Mouse (Mus musculus) spleen, adult 2 months (tissue): Measurements from ENCODE around the gene Slc29a2. TPM values are rescaled to one million over a fixed set of nuclear protein-coding genes. Genes with fewer than 3 reads are reported as not detected.

Experiments used
- DNase-seq, 2 experiments: peaks; one replicate each; pipeline versions ENCODE4 v3.0.0 to v3.0.0-alpha.2; 2012 to 2021; ENCODE audit warnings: low spot score in 2 of 2, low read depth in 1 of 2
- H3K27ac ChIP-seq: fragments of 200-500 bp; 2 replicates; pipeline ENCODE4 v1.5.1; 2012; ENCODE audit warnings: low read length, inconsistent platforms; ENCODE audit not compliant: insufficient read depth
- H3K27me3 ChIP-seq: fragments of 200-500 bp; 2 replicates; pipeline ENCODE4 v1.6.1; 2012; ENCODE audit warnings: mild to moderate bottlenecking, moderate library complexity, low read length, inconsistent platforms; ENCODE audit not compliant: control insufficient read depth, insufficient read depth
- H3K36me3 ChIP-seq: fragments of 200-500 bp; 2 replicates; pipeline ENCODE4 v1.6.1; 2012; ENCODE audit warnings: mild to moderate bottlenecking, low read length, inconsistent platforms; ENCODE audit not compliant: control insufficient read depth, insufficient read depth
- H3K4me1 ChIP-seq: fragments of 200-500 bp; 2 replicates; pipeline ENCODE4 v1.6.1; 2011; ENCODE audit warnings: inconsistent platforms; ENCODE audit not compliant: control insufficient read depth, insufficient read depth, insufficient read length
- H3K4me3 ChIP-seq: fragments of 200-500 bp; 2 replicates; pipeline ENCODE4 v1.5.1; 2011; ENCODE audit warnings: mild to moderate bottlenecking, inconsistent platforms; ENCODE audit not compliant: insufficient read depth, insufficient read length; ENCODE audit errors: extremely low read depth
- CTCF ChIP-seq: fragments of 200-500 bp; IDR thresholded peaks from 2 replicates; pipeline ENCODE4 v1.5.1; 2011; ENCODE audit warnings: mild to moderate bottlenecking, inconsistent platforms; ENCODE audit not compliant: insufficient read depth, insufficient read length, insufficient replicate concordance; ENCODE audit errors: extremely low read depth
- POLR2A ChIP-seq: fragments of 200-500 bp; IDR thresholded peaks from 2 replicates; pipeline ENCODE4 v1.6.1; 2011; ENCODE audit warnings: low read depth, low read length, inconsistent platforms
- WGBS: fragments of 180-500 bp; shearing (Covaris S2); methylation state at CpG from one replicate; pipeline ENCODE4 v1.1.7; 2018; 5-methylcytosine and 5-hydroxymethylcytosine counted together
- polyA plus RNA-seq: library from polyadenylated mRNA; depleted of rRNA; stranded (reverse); fragments of >200 nt; gene quantifications from 2 replicates; pipeline ENCODE4 v1.2.3, GENCODE M21; 2012

Slc29a2 gene
- polyA plus RNA-seq, 1 experiment, result 6.8 TPM

- H3K36me3 ChIP-seq, result no peaks in the 10 kb centered on the region
- TF ChIP-seq POLR2A (no peak), CTCF (no peak)
- peak within 1 kb of the TSS; percentile 25; the same call in 1 of the 2 replicates for H3K4me3 ChIP-seq
- WGBS, result 5% methylated on average over 50 of the region's 56 CpGs
- peaks cover 6% of the 10 kb centered on the region for H3K4me1 ChIP-seq
- 0 out of 2 replicates have a peak within 1 kb of the TSS, but pooled peaks have one; percentile 16 for H3K27ac ChIP-seq
- H3K27me3 ChIP-seq, result peaks cover 12% of the 10 kb centered on the region
- no peak for DNase-seq
These were observed 44.4 kb downstream of the Slc29a2 start, which contains the start of gene Cd248 for GRCm38 (mm10) chr19:5067867-5068569. Cd248 (plus strand) TSS chr19:5068078.

- peaks cover 6% of the 10 kb centered on the region for H3K4me1 ChIP-seq
- H3K27me3 ChIP-seq, result peaks cover 12% of the 10 kb centered on the region
These were observed 45.0 kb downstream of the Slc29a2 start for GRCm38 (mm10) chr19:5068570-5069234.

GRCm38 (mm10) chr19:5069486-5069885 lies 45.8 kb downstream of the Slc29a2 start:
- Histone ChIP-seq H3K27me3 (peaks cover 12% of the 10 kb centered on the region), H3K4me1 (peaks cover 6% of the 10 kb centered on the region), H3K4me3 (no peak overlapping the region), H3K27ac (no peak overlapping the region), H3K36me3 (no peaks in the 10 kb centered on the region)
- no peak for TF ChIP-seq CTCF
- TF ChIP-seq POLR2A, result no peak
- no peak for DNase-seq
- WGBS, result 92% methylated on average over 5 of the region's 5 CpGs

More at GRCm38 (mm10) chr19:5068570-5069234, 45.0 kb downstream of the Slc29a2 start:
- Histone ChIP-seq H3K4me3 (peak overlapping the region; percentile 25; the same call in 1 of the 2 replicates), H3K27ac (no peak overlapping the region), H3K36me3 (no peaks in the 10 kb centered on the region)
- DNase-seq, result no peak
- TF ChIP-seq POLR2A (no peak), CTCF (no peak)
- whole genome bisulfite sequencing, result 45% methylated on average over 21 of the region's 21 CpGs

GRCm38 (mm10) chr19:5069978-5070377 lies 46.3 kb downstream of the Slc29a2 start:
- H3K36me3 ChIP-seq, result no peaks in the 10 kb centered on the region
- peaks cover 12% of the 10 kb centered on the region for H3K27me3 ChIP-seq
- H3K4me3 ChIP-seq, result no peak overlapping the region
- peaks cover 6% of the 10 kb centered on the region for H3K4me1 ChIP-seq
- WGBS, result 92% methylated on average over 7 of the region's 7 CpGs
- no peak for DNase-seq
- H3K27ac ChIP-seq, result no peak overlapping the region
- no peak for TF ChIP-seq CTCF
- no peak for TF ChIP-seq POLR2A

- no peak for DNase-seq
- peaks cover 6% of the 10 kb centered on the region for H3K4me1 ChIP-seq
- TF ChIP-seq POLR2A (no peak), CTCF (no peak)
- no peaks in the 10 kb centered on the region for H3K36me3 ChIP-seq
- H3K27me3 ChIP-seq, result peaks cover 12% of the 10 kb centered on the region
- H3K4me3 ChIP-seq, result no peak overlapping the region
- 61% methylated on average over 11 of the region's 11 CpGs for WGBS
- no peak overlapping the region for H3K27ac ChIP-seq
These were observed 47.4 kb downstream of the Slc29a2 start for GRCm38 (mm10) chr19:5071077-5071476.

- H3K27ac ChIP-seq, result no peak overlapping the region
- 11% methylated on average over 40 of the region's 40 CpGs for WGBS
- TF ChIP-seq POLR2A (no peak), CTCF (no peak)
These were observed 48.1 kb downstream of the Slc29a2 start for GRCm38 (mm10) chr19:5071545-5072369.

More at GRCm38 (mm10) chr19:5071545-5072369, 48.1 kb downstream of the Slc29a2 start:
- H3K27me3 ChIP-seq, result peaks cover 12% of the 10 kb centered on the region
- DNase-seq, result peak in 1 of 2 experiments; percentile 52
- H3K4me1 ChIP-seq, result peaks cover 6% of the 10 kb centered on the region
- H3K4me3 ChIP-seq, result peak overlapping the region; percentile 45
- no peaks in the 10 kb centered on the region for H3K36me3 ChIP-seq
